Mouse (Mus musculus) liver, embryonic 13.5 days (tissue): ENCODE measurements around the gene Fgf7. TPM values are rescaled to one million over a fixed set of nuclear protein-coding genes. Genes with fewer than 3 reads are reported as not detected.

Experiments
- ATAC-seq: fragments of 200-750 bp; cut with Nextera tagmentation; 2 replicates; pipeline ENCODE4 v1.8.0; 2017; ENCODE audit warnings: low read depth, mild to moderate bottlenecking, moderate number of reproducible peaks, moderate library complexity
- DNase-seq: peaks from one replicate; pipeline ENCODE4 v3.0.0; 2022
- H3K27ac ChIP-seq: fragments of 300-500 bp; sonication (generic); 2 replicates; pipeline ENCODE4 v1.5.1; 2015; ENCODE audit warnings: moderate library complexity, mild to moderate bottlenecking, inconsistent platforms
- H3K27me3 ChIP-seq: fragments of 300-500 bp; sonication (generic); 2 replicates; pipeline ENCODE4 v1.6.1; 2015; ENCODE audit warnings: mild to moderate bottlenecking, inconsistent platforms
- H3K36me3 ChIP-seq: fragments of 300-500 bp; sonication (generic); 2 replicates; pipeline ENCODE4 v1.6.1; 2015; ENCODE audit warnings: mild to moderate bottlenecking, inconsistent platforms
- H3K4me1 ChIP-seq: fragments of 300-500 bp; sonication (generic); replicated peaks from 2 replicates; pipeline ENCODE4 v1.6.1; 2015; ENCODE audit warnings: inconsistent platforms
- H3K4me2 ChIP-seq: fragments of 300-500 bp; sonication (generic); 2 replicates; pipeline ENCODE4 v1.6.1; 2015; ENCODE audit warnings: inconsistent platforms, mild to moderate bottlenecking, moderate library complexity
- H3K4me3 ChIP-seq: fragments of 300-500 bp; sonication (generic); replicated peaks from 2 replicates; pipeline ENCODE4 v1.5.1; 2015; ENCODE audit warnings: mild to moderate bottlenecking, inconsistent platforms
- H3K9ac ChIP-seq: fragments of 300-500 bp; sonication (generic); 2 replicates; pipeline ENCODE4 v1.6.1; 2015; ENCODE audit warnings: mild to moderate bottlenecking, inconsistent platforms
- H3K9me3 ChIP-seq: fragments of 300-500 bp; sonication (generic); replicated peaks from 2 replicates; pipeline ENCODE4 v1.6.1; 2016; ENCODE audit warnings: inconsistent platforms
- WGBS: fragments of 180-500 bp; shearing (Covaris S2); methylation state at CpG from one replicate; pipeline ENCODE4 v1.1.7; 2015; ENCODE audit not compliant: insufficient replicate concordance; 5-methylcytosine and 5-hydroxymethylcytosine counted together
- polyA plus RNA-seq: library from polyadenylated mRNA; unstranded; fragments of >200 nt; fragmentation: Nextera tagmentation; extraction: Ambion mirVana; gene quantifications from 2 replicates; pipeline ENCODE4 v1.2.1, GENCODE M21; 2015

Gene Fgf7
- 0.10 and 0.14 TPM in 2 replicates for polyA plus RNA-seq

DNA sequence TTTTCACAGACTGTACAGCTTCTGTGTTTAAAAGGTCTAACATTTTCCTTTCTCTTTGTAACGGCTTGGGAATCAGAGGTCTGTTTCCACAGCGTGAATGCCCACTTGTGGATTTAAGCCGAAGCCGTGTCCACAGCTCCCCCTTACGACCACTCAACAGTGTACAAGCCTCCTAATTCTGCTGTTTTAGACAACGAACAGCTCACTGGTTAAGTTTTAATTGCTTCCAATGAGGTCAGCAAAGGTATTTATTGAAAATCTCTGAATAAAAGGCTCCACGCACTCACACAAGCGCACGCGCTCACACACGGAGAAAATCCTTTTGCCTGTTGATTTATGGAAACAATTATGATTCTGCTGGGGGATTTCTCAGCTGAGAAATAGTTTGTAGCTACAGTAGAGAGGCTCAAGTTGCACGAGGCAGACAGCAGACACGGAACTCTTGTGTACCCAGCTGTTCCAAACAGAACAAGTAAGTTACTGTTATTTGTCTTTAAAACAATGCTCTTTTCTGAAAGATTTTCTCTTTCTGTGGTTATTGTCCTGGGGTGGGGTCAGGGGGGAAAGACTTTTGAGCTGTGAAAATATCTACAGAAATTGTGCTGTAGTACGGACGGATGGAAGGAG is at the start of gene Fgf7:
Gene Fgf7, plus strand, starts transcription at position 280 of the 627 bp plus-strand sequence.
- Histone ChIP-seq H3K4me3 (no peak within 1 kb of the TSS), H3K9me3 (no peaks in the 10 kb centered on the region), H3K27ac (no peak within 1 kb of the TSS), H3K9ac (no peak within 1 kb of the TSS), H3K4me1 (no peaks in the 10 kb centered on the region), H3K4me2 (no peak within 1 kb of the TSS), H3K27me3 (no peaks in the 10 kb centered on the region), H3K36me3 (no peaks in the 10 kb centered on the region)
- DNase-seq = no peak
- 75% methylated on average over 15 of the region's 15 CpGs for WGBS
- ATAC-seq = no peak

DNA sequence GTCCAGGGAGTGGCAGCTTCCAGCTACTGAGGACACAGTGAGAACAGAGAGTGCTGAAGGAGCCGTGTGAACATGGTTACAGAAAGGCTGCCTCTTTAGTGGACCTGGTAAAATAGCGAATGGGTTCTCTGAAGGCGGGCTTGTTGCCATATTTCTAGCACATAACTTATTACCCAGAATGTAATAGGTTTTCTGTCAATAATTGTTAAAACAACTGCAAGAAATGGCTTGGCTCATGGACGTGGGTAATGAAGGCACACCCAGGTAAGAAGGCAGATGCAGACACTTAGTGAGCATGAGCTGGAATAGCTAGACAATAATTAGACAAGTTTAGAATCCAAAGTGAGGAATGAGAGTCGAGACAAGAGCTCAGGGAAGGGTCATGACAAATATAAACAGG is 32.2 kb upstream of the Fgf7 start:
- Histone ChIP-seq H3K4me1 (no peaks in the 10 kb centered on the region), H3K4me3 (no peak overlapping the region), H3K36me3 (no peaks in the 10 kb centered on the region), H3K9me3 (no peaks in the 10 kb centered on the region), H3K27ac (no peak overlapping the region), H3K9ac (no peak overlapping the region), H3K4me2 (no peak overlapping the region), H3K27me3 (no peaks in the 10 kb centered on the region)
- 56% methylated on average over 5 of the region's 5 CpGs for WGBS
- ATAC-seq (no peak), DNase-seq (no peak)

DNA sequence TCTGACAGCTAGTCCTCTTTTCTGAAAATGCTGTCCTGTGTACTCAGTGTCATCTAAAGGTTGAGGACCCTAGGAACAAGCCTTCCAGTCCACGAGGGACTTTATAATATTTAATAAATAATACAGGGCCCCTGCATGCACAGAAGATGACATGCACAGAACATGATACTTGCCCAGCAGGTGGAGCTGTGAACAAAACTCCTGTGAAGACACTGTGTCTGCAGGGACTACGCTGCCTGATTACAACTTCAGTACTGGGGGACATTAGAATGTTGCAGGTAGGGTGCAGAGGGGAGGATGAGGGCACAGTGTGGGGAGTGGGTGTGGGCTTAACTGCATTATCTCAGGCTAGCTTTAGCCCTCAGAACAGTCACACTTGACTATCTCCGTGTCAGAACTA is 28.4 kb upstream of the Fgf7 start:
- Histone ChIP-seq H3K4me3 (no peak overlapping the region), H3K4me1 (no peaks in the 10 kb centered on the region), H3K4me2 (no peak overlapping the region), H3K36me3 (no peaks in the 10 kb centered on the region), H3K27me3 (no peaks in the 10 kb centered on the region), H3K9me3 (no peaks in the 10 kb centered on the region), H3K27ac (no peak overlapping the region), H3K9ac (no peak overlapping the region)
- 25% methylated on average over 3 of the region's 3 CpGs for WGBS
- ATAC-seq (no peak), DNase-seq (no peak)

DNA sequence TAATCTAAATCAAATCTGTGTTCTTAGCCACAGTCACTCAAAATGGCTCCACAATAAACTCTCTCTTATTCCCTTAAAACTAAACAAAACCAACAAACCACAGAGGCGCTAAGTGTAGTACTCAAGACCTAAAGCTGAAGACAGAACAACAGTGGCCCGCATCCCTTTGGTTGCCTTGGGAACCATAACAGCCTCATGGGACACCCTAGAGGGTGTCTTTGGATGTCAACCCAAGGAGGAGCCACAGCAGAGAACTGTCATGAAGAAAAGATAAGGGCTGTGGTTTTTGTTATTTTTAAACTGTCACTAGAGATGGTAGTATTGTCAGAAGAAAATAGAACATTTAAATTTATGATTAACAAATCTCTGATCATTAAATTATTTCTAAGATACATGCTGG is 27.7 kb upstream of the Fgf7 start:
- Histone ChIP-seq H3K27ac (no peak overlapping the region), H3K36me3 (no peaks in the 10 kb centered on the region), H3K9ac (no peak overlapping the region), H3K4me3 (no peak overlapping the region), H3K9me3 (no peaks in the 10 kb centered on the region), H3K4me2 (no peak overlapping the region), H3K4me1 (no peaks in the 10 kb centered on the region), H3K27me3 (no peaks in the 10 kb centered on the region)
- 62% methylated on average over 2 of the region's 2 CpGs for WGBS
- DNase-seq (no peak), ATAC-seq (no peak)

DNA sequence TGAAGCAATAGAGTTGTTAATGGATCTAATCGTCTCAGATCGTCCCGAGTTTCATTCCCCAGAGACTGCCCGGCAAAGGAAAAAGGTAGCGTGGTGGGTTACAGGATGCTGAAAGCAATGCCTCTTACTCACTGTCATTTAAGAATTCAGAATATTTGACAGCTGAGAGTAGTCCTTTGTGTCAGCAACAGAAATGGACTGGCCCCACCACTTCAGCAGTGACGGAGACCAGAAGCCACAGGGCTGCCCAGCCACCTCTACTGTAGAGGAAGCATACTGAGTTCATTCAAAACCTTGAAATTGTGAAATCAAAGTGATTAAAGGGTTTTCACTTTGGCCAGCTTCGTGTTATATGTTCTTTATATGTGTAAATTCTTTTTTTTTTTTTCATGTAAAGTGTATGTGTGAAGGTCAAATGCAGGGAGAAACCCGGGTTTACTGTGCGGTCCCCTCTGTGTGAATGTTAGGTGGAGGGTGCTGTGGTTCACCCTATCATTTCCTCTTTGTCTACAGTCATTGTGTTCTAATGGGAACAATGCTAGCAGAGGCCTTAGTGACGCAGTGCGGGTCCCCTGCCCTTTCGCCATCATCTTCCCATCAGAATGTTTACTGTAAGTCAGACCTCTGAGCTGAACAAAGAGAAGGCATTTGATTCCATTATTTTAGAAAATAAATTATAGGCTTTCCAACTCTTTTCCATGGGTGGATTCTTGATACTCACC is 19.3 kb upstream of the Fgf7 start:
- H3K9me3 ChIP-seq = no peaks in the 10 kb centered on the region
- H3K4me1 ChIP-seq = no peaks in the 10 kb centered on the region
- H3K4me2 ChIP-seq = no peak overlapping the region
- no peak overlapping the region for H3K27ac ChIP-seq
- H3K27me3 ChIP-seq = no peaks in the 10 kb centered on the region
- no peak overlapping the region for H3K4me3 ChIP-seq
- no peak for ATAC-seq
- H3K36me3 ChIP-seq = no peaks in the 10 kb centered on the region
- H3K9ac ChIP-seq = no peak overlapping the region
- WGBS = 43% methylated on average over 12 of the region's 12 CpGs
- no peak for DNase-seq

DNA sequence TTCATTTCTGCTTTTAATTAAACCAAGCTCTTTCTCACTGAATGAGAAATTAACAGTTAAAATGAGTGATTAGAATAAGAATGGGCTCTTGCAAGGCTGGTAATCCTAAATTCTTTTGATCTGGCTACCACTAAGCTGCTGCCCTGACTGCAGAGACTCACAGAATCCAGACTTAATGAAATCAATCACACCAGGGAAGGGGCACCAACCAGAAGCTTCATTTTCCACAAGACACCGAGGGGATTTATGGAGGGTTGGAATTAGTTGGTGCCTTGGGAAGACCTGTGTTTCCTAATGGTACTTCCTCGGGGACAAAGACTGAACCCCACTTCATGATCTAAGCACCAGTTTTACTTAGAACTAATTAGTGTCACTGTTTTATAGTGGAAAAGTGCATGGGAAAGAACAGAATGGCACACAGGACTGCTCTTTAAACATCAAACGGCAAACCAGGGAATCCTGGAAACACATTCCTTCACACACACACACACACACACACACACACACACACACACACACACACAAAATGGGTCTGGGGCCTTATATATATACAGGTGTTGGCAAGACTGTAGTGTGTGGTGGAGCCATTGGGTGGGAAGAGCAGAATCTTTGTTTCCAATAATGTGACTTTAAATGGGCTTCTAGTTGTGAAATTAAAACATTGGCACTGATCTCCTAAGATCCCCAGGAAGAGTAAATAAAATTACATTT is 18.5 kb upstream of the Fgf7 start:
- no peaks in the 10 kb centered on the region for H3K27me3 ChIP-seq
- H3K4me1 ChIP-seq = no peaks in the 10 kb centered on the region
- no peaks in the 10 kb centered on the region for H3K9me3 ChIP-seq
- no peak overlapping the region for H3K9ac ChIP-seq
- no peak overlapping the region for H3K4me3 ChIP-seq
- no peak for ATAC-seq
- H3K27ac ChIP-seq = no peak overlapping the region
- H3K4me2 ChIP-seq = no peak overlapping the region
- no peak for DNase-seq
- H3K36me3 ChIP-seq = no peaks in the 10 kb centered on the region
- 52% methylated on average over 3 of the region's 3 CpGs for WGBS

DNA sequence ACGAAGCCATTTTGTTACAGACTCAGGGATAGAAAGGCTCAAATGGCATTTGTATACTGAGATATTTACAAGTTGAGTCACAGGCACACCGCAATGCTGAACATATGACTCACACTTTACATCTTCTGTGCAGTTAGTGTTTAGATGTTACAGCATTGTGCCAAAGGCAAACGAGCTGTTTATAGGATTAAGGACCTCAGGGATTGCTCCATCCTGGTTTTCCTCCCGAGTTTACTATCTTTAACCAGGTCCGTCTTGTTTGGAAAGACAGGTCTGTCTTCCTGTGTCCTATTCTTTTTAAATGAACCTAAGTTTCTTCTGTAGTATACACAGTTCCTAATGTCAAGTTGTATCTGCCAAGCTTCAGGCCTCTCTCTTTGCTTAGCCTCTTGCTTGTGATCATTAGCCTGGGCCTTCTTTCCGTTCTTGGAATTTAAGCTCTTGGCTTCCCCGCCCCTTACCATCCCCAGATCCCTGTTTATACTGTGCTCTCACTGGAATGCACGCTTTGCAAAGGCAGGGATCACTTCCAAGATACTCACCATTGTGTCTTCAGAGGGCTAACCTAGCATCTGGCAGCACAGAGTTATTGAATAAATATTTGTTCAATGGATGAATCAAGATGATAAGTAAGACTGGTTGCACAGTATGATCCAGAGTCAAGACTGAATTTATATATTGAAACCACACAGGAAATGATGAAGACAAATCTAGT is 3.1 kb upstream of the Fgf7 start:
- WGBS = 46% methylated on average over 8 of the region's 8 CpGs
- Histone ChIP-seq H3K36me3 (no peaks in the 10 kb centered on the region), H3K27ac (no peak overlapping the region), H3K4me1 (no peaks in the 10 kb centered on the region), H3K9me3 (no peaks in the 10 kb centered on the region), H3K27me3 (no peaks in the 10 kb centered on the region), H3K4me2 (no peak overlapping the region), H3K4me3 (no peak overlapping the region), H3K9ac (no peak overlapping the region)
- DNase-seq (no peak), ATAC-seq (no peak)

DNA sequence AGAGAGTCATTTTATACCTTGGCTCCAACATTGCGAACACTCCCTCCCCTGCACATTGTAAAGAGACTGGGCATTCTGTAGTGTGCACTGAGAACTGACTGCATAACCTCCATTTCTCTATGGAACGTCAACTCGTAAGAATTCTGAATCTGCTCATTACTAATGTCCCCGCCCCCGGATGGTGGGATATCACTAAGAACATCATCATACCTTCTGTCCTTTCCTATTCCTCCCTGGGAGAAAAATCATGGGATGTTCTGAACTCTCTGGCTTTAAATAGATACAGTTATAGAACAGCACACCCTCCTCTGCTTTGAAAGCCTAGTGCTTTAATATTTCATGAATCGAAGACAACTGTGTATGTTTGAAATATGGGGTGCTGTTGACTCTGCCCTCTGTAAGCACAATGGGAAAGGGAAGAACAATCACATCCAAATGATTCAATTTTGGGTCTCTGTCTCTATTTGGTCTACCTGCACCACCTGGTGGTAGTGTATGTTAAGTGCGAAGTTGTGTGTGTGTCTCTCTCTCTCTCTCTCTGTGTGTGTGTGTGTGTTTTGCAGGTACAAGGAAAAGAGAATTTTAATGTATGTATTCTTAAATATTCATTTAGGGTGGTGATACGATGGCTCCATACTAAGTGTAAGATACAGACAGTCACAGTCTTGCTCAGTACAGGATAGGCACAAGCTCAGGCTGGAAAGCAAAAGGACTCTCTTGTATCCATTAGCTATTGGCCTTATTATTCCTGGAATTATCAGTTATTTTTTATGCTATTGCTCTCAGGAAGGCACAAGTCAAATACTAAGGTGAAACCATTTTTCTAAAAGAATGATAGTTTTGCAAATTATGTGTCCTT is 1.1 kb upstream of the Fgf7 start:
- Histone ChIP-seq H3K9me3 (no peaks in the 10 kb centered on the region), H3K4me2 (no peak overlapping the region), H3K27ac (no peak overlapping the region), H3K4me3 (no peak overlapping the region), H3K4me1 (no peaks in the 10 kb centered on the region), H3K9ac (no peak overlapping the region), H3K27me3 (no peaks in the 10 kb centered on the region), H3K36me3 (no peaks in the 10 kb centered on the region)
- no peak for DNase-seq
- ATAC-seq = no peak
- 54% methylated on average over 8 of the region's 8 CpGs for WGBS

DNA sequence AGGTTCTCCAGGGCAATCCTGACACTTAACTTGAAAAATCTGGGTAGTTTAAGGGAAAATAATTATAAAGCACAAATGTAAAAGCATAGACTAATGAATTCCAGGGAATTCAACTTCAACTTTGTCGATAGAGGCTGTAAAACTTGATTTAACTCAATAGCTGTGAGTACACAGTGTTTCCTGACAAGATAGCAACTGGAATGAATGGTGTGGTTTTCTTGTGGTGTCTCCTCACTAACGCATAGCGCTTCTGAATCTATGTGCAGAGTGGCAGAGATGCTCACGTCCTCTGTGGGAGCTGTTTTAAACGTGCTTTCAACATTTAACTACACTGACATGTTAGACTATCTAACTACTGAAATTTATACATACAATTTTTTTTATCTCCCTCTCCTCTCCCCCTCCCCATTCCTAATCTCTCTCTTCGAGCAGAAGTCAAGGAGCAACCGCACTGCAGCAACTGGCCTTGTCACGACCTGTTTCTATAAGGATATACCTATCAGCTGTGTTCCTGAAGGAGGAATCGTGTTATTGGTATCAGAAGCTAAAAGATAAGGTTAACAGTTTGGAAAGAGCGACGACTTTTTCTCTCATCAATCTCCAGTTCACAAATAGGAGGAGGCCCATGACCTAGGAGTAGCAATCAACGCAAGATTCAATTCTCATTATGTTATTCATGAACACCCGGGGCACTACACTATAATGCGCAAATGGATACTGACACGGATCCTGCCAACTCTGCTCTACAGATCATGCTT is 734 bp downstream of the Fgf7 start:
- Histone ChIP-seq H3K4me2 (no peak overlapping the region), H3K4me1 (no peaks in the 10 kb centered on the region), H3K9me3 (no peaks in the 10 kb centered on the region), H3K4me3 (no peak overlapping the region), H3K36me3 (no peaks in the 10 kb centered on the region), H3K27me3 (no peaks in the 10 kb centered on the region), H3K9ac (no peak overlapping the region), H3K27ac (no peak overlapping the region)
- DNase-seq (no peak), ATAC-seq (no peak)
- WGBS = 56% methylated on average over 15 of the region's 15 CpGs

DNA sequence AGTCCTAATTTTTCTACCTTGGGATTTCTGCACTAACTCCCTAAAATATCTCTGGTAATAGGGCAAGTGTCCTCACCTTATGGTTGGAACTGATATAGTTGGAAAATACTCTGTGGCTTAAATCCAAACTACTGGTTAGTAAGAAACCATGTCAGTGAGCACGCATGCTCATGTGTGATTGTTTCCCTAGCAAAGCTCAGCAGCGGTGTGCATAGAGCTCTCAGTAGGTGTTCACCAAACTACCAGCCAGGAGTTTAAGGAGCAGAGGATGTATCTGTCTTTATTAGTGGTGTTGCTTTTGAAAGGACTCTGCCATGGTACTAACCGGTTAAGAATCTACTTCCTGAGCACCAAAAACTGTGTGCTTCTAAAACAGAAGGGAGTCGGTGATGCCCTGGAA is 1.7 kb downstream of the Fgf7 start:
- H3K4me1 ChIP-seq = no peaks in the 10 kb centered on the region
- no peaks in the 10 kb centered on the region for H3K36me3 ChIP-seq
- no peaks in the 10 kb centered on the region for H3K27me3 ChIP-seq
- H3K9ac ChIP-seq = no peak overlapping the region
- H3K4me2 ChIP-seq = no peak overlapping the region
- H3K27ac ChIP-seq = no peak overlapping the region
- DNase-seq (no peak), ATAC-seq (no peak)
- H3K4me3 ChIP-seq = no peak overlapping the region
- 78% methylated on average over 4 of the region's 4 CpGs for WGBS
- H3K9me3 ChIP-seq = no peaks in the 10 kb centered on the region
